Mouse (Mus musculus) gastrocnemius, adult 2 months (tissue): Measurements from ENCODE around the gene Ghr. TPM values are rescaled to one million over a fixed set of nuclear protein-coding genes. Genes with fewer than 3 reads are reported as not detected.

Experiments
- DNase-seq: peaks from one replicate; pipeline ENCODE4 v3.0.0; 2022
- H3K27ac ChIP-seq: fragments of 200-600 bp; 2 replicates; pipeline ENCODE4 v1.8.1; 2022; ENCODE audit warnings: mild to moderate bottlenecking
- H3K4me3 ChIP-seq: fragments of 200-600 bp; 2 replicates; pipeline ENCODE4 v1.8.1; 2022; ENCODE audit warnings: mild to moderate bottlenecking, moderate library complexity
- CTCF ChIP-seq: fragments of 200-600 bp; IDR thresholded peaks from 2 replicates; pipeline ENCODE4 v1.8.1; 2022; ENCODE audit warnings: antibody characterized with exemption, mild to moderate bottlenecking, moderate library complexity
- intact Hi-C: fragments of 180-260 bp; cut with DNase I; formaldehyde crosslinking; loops from one replicate; pipeline ENCODE4 v1.15.1; 2025
- total RNA-seq, 2 experiments: library from RNA; stranded (reverse); gene quantifications; 2 replicates each; pipeline ENCODE4 v1.2.3; 2021

The Ghr gene
- total RNA-seq, 2 experiments from 2014 or later: 136 to 166 TPM

DNA sequence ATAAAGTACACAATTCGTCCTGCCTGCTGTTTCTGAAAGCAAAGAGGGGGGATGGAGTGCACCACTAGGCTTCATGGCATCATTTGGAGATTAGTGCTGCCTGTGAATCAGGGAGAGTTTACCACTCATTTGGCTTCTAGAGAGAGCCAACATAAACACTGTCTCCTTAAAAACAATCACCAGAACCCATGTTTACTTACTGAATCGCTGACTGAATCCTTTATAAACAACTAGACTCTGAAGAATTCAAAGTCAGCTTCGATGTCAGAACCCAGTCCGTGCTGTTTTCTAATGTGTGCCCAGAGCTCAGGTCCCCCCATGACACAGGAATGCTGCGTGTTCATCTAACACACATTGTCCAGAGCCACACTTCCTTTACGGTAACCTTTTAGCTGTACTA, 201.9 kb downstream of the Ghr start:
- H3K27ac ChIP-seq: no peak overlapping the region
- no peak for DNase-seq
- intact Hi-C loops: no loop called here
- TF ChIP-seq CTCF: no peak
- H3K4me3 ChIP-seq: no peak overlapping the region

DNA sequence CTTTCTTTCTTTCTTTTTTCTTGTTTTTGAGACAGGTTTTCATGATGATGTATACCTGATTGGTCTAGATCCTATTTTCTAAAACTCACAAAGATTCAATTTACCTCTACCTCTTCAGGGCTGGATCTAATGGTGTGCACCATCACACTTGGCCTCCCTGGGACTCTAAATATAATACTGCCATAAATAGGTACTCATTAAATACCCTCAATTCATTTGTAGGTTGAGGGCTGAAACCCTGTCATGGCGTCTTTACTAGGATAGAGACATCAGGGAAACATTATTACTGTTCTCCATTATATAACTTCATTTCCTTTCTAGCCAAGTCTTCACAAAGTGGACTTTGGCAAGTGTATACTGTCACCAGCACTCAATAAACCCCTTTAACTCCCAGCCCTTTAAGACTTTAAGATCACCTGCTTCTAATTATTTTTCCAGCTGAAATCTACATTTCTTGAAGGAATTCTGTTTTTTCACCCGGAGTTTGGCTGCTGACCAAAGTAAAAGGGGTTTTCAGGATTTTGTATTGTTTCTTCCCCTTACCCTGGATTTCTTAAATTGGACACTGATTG, 214.9 kb downstream of the Ghr start:
- Histone ChIP-seq H3K27ac (no peak overlapping the region), H3K4me3 (no peak overlapping the region)
- intact Hi-C loops: no loop called here
- TF ChIP-seq CTCF: no peak
- DNase-seq: no peak

DNA sequence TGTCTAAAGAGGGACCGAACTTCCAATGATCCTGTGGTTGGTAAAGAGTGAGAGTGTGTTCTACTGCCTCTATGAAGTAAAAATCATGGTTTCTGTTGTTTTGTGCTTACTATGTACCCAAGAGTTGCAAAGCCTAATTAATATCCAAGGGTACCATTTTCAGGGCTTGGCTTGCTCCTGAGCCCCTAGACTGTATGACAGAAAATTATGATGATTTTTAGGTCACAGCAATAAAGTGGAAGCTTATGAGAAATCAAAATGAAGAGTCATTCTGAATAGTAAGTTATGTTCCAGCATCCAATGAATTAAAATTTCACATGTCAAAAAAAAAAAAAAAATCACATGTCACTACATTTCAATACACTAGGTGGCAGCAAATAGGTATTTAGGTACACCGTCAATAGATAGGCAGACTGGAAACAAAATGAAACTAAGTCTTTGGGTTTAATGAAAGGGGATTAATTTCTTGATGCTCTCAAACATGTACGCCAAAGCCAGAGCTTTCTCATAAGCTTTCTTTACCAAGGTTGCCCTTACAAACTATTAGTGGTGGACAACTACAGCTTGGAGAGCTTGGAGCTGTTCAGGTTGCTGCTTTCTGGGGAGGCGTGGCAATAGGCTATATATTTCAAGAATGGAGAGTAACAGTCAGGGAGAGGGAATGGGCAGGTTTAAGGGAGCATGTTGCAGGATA, 227.1 kb downstream of the Ghr start:
- Histone ChIP-seq H3K27ac (peak overlapping the region; percentile 4; the same call in 1 of the 2 replicates), H3K4me3 (peak overlapping the region; percentile 66)
- peak; percentile 71 for TF ChIP-seq CTCF
- intact Hi-C loops: loop anchor here (2.0 to 5.0 kb wide), 3 partner anchors 81 to 553 kb away; partner anchors contain the start of gene Ghr
- DNase-seq: no peak

DNA sequence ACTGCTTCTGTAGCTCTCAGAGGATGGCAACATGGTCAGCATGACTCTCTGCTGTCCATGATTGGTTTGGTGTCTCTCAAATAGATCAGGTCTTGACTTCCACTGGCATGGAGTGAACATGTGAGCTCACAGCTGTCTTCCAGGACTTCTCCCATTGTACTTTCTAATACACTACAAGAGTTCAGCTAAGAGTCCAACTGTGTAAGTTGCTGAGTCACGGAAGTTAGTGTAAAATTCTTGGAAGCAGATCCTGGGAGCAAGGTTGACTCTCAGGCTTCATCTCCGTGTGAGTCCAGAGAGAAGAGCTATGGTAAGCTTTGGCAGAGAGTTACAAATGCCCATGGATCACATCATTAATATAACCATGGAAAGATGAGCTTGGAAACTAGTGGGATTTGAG, 229.6 kb downstream of the Ghr start:
- intact Hi-C loops: no loop called here

DNA sequence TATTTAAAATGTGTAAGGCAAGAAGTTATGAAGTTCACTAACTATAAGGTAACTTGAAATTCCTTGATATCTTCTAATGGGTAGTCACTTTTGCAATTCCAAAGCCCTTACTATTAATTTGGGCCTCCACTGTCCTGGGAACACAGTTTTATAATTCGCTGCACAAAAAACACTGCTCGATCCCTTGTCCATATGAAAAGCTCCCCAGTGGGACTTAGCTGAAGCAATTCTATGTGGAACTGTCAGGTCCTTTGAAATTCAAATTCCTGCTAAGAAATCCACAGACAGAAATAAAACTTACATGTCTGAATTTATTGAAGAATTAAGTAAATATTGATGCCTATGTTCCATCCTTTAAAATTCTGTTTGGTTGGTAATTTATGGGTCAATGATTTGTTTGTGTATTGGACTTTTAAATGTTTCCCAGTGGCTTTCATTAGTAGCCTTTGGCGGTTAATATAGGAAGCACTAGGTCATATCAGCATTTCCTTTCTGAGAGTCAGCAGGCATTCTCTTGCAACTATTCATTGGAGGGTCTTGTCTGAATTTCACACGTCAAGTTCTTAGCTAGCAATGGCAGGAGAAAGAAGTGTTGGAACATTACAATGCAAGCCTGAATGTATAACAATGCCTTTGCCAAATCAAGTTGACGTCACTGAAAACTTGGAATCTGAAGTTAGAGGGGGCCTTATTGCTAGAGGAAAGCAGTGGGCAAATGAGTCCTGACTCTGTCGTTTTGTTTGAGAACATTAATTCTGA, 233.8 kb downstream of the Ghr start:
- no peak for TF ChIP-seq CTCF
- Histone ChIP-seq H3K27ac (no peak overlapping the region), H3K4me3 (no peak overlapping the region)
- intact Hi-C loops: no loop called here
- no peak for DNase-seq

More for the DNA sequence above, 229.6 kb downstream of the Ghr start:
- TF ChIP-seq CTCF: no peak
- no peak overlapping the region for H3K27ac ChIP-seq
- DNase-seq: no peak
- no peak overlapping the region for H3K4me3 ChIP-seq

DNA sequence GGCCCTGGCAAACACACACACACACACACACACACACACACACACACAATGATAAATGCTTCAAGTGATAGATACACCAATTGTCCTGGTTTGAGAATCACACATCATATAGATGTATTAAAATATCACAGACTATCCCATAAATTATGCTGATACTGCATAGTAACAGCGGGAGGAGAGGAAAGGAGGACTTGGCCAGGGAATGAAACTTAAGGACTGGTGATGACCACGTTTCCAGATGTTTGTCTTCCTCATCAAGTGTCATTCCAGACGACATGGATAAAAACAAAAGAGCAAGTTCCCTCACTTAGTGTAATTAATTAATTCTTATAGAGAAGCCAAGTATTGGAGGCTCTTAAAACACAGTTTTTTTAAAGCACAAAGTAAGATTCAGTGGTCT, 236.6 kb downstream of the Ghr start:
- DNase-seq: no peak
- Histone ChIP-seq H3K27ac (no peak overlapping the region), H3K4me3 (no peak overlapping the region)
- intact Hi-C loops: no loop called here
- no peak for TF ChIP-seq CTCF

DNA sequence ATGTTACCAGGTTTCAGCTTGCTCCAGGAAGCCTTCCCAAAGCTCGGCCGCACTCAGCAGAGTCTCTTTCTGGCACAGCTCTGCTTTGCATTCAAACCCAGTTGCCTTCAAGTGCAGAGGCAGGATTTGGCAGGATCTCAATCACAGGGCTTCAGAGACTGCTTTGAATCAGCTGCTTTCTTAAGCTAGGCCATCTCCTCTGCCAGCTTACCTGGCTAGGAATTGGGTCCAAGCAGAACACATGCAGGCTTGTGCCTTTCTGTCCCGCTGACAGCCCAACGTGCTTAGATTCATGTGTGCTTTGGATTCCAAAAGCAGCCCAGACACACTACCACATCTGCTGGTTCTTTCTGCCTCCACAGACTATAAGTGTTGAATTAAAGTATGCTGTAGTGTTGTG, 238.7 kb downstream of the Ghr start:
- H3K4me3 ChIP-seq: no peak overlapping the region
- DNase-seq: peak; percentile 28
- peak overlapping the region; percentile 3; the same call in 1 of the 2 replicates for H3K27ac ChIP-seq
- intact Hi-C loops: no loop called here
- TF ChIP-seq CTCF: no peak

DNA sequence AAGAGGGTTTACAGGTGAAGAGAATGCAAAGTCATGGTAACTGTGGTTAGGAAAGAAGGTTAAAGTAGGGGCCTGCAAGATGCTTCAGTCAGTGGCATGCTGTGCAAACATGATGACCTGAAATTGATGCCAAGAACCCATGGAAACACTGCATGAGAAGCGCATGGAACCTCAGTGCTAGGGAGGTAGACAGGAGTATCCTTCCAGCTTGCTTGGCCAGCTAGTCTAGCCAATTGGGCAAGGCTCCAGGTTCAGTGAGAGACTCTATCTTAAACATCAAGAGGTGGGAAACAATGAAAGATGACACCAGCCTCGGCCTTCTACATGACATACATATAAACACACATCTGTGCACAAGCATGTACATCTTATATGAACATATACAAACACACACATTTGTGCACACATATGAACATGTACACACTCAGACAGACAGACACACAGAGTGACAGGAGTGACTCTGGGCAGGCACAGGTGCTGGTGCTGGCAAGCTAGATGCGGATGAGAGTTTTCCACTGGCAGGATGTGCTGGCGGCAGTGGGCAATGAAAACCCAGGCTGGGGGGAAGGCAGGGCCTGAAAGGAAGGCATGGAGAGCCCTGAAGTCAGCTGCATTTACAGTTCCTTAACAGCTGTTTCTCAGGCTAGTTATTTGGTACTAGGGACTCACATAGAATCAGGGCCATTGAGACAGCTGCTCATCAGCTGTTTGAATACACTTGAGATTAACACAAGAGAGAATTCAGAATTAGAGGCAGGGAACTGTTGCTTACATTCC, 241.3 kb downstream of the Ghr start:
- DNase-seq: peak; percentile 76
- peak overlapping the region; percentile 76 for H3K27ac ChIP-seq
- no peak overlapping the region for H3K4me3 ChIP-seq
- intact Hi-C loops: no loop called here
- TF ChIP-seq CTCF: no peak

DNA sequence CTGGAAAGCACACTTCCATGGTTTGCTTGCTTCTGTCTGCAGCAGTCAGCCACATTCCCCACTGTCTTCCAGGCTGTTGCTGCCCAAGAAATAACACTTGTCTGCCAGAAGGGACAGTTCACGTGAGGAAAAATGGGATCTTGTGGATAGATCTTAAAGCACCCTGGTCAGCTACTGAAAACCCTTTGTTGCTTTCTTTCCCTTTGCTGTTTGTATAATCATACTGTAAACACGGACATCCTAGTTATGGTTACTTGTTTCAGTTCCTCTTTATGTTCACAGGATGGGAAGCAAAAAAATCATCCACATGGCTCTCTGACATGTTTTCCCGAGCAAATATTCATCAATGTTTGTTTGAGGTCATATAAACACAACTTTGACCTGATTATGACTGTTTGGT, 243.4 kb downstream of the Ghr start:
- no peak for DNase-seq
- no peak for TF ChIP-seq CTCF

DNA sequence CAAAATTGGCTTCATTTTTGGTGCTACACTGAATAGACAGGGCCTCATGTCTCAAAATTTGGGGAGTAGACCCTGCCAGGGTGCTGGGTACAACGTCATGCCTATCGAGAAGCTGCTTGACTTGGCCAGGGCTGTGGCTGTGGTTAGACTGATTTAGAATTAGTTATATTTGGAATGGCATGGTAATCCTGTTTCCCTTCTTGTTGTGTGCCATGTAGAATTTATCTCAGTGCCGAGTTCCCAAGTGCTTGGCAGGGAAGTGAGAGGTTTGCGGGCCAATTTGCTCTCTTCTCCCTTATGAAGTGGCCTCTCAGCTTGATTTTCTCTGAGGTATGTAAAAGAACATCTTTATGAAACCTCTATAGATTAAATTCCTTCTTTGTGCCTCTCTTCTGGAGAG, 250.8 kb downstream of the Ghr start:
- no peak for TF ChIP-seq CTCF
- Histone ChIP-seq H3K27ac (peak overlapping the region; percentile 76), H3K4me3 (no peak overlapping the region)
- DNase-seq: peak; percentile 55
- intact Hi-C loops: no loop called here

More for the DNA sequence above, 243.4 kb downstream of the Ghr start:
- Histone ChIP-seq H3K27ac (no peak overlapping the region), H3K4me3 (no peak overlapping the region)
- intact Hi-C loops: no loop called here

DNA sequence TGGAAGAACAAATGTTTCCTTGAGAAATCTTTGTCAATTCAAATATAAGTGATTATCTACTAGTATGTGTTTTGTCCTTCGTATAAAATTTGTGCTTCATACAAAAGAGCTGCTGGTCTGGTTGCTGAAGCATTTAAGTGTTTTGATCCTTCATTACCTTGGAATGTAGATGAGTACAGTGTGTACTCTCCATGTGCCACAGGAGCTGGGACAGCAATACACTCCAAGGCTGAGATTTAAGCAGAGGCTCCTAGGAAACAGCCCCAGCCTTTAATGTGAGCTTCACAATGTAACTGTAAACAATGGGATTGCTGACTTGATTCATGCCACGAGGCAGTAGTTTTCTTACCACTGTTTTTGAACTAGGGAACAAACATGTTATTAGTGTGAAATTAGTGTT, 251.5 kb downstream of the Ghr start:
- peak overlapping the region; percentile 76 for H3K27ac ChIP-seq
- intact Hi-C loops: no loop called here
- DNase-seq: no peak

DNA sequence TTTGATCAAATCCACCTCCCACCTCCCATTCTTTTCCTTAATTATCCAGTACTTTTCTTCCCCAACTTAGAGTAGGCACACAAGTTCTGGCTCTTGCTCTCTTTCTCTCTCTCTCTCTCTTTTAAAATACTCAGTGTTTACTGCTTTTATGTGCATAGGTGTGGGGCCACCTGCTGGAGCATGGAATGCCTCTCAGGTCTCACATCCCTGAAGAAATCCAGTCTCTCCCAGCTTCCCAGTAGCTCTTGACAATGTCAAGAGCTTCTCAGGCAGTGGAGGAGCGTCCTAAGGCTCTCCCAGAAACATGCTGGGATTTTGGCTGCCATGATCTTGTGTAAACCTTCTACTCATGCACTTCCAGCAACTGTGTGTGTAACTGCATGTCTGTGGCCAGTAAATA, 253.0 kb downstream of the Ghr start:
- no peak for TF ChIP-seq CTCF
- intact Hi-C loops: no loop called here
- Histone ChIP-seq H3K27ac (no peak overlapping the region), H3K4me3 (no peak overlapping the region)
- no peak for DNase-seq

More for the DNA sequence above, 251.5 kb downstream of the Ghr start:
- H3K4me3 ChIP-seq: no peak overlapping the region
- no peak for TF ChIP-seq CTCF
